Mouse (Mus musculus): ENCODE results near the gene Chrnb1.

The Chrnb1 gene

GRCm38 (mm10) chr11:69778258-69778982 is 17.3 kb downstream of the Chrnb1 start:
- in situ Hi-C loops (cut with MboI, MseI) = no loop called here

- in situ Hi-C loops (cut with MboI, MseI) = no loop called here
These were observed 18.1 kb downstream of the Chrnb1 start for GRCm38 (mm10) chr11:69777504-69778257.

- in situ Hi-C loops (cut with MboI, MseI) = no loop called here
These were observed 19.3 kb downstream of the Chrnb1 start for GRCm38 (mm10) chr11:69776488-69776887.

- in situ Hi-C loops (cut with MboI, MseI) = no loop called here
These were observed 20.0 kb downstream of the Chrnb1 start for GRCm38 (mm10) chr11:69775716-69776115.

GRCm38 (mm10) chr11:69774961-69775360 is 20.8 kb downstream of the Chrnb1 start:
- in situ Hi-C loops (cut with MboI, MseI) = loop anchor here in 1 of 2 experiments (25.0 kb wide), 1 partner anchor 1313 kb away; no protein-coding TSS in a partner anchor

- in situ Hi-C loops (cut with MboI, MseI) = loop anchor here in 1 of 2 experiments (25.0 kb wide), 1 partner anchor 1305 kb away; no protein-coding TSS in a partner anchor
These were observed 28.2 kb downstream of the Chrnb1 start for GRCm38 (mm10) chr11:69767625-69767909.

- in situ Hi-C loops (cut with MboI, MseI) = loop anchor here in 1 of 2 experiments (25.0 kb wide), 1 partner anchor 1305 kb away; no protein-coding TSS in a partner anchor
These were observed 28.7 kb downstream of the Chrnb1 start for GRCm38 (mm10) chr11:69766872-69767624.

- in situ Hi-C loops (cut with MboI, MseI) = loop anchor here in 1 of 2 experiments (25.0 kb wide), 1 partner anchor 1304 kb away; no protein-coding TSS in a partner anchor
These were observed 29.6 kb downstream of the Chrnb1 start for GRCm38 (mm10) chr11:69766126-69766609.

- in situ Hi-C loops (cut with MboI, MseI) = loop anchor here in 1 of 2 experiments (25.0 kb wide), 1 partner anchor 1303 kb away; no protein-coding TSS in a partner anchor
These were observed 30.3 kb downstream of the Chrnb1 start, which contains the start of gene Zbtb4 for GRCm38 (mm10) chr11:69765221-69766125. Gene Zbtb4, plus strand, starts transcription at chr11:69765912.

GRCm38 (mm10) chr11:69763551-69763950 is 32.2 kb downstream of the Chrnb1 start:
- in situ Hi-C loops (cut with MboI, MseI) = loop anchor here in 1 of 2 experiments (25.0 kb wide), 1 partner anchor 1301 kb away; no protein-coding TSS in a partner anchor

- in situ Hi-C loops (cut with MboI, MseI) = loop anchor here in 1 of 2 experiments (25.0 kb wide), 1 partner anchor 1300 kb away; no protein-coding TSS in a partner anchor
These were observed 33.9 kb downstream of the Chrnb1 start, which contains the start of gene Slc35g3 for GRCm38 (mm10) chr11:69761868-69762267. Gene Slc35g3, minus strand, starts transcription at chr11:69761968.

- in situ Hi-C loops (cut with MboI, MseI) = loop anchor here in 1 of 2 experiments (25.0 kb wide), 1 partner anchor 1299 kb away; no protein-coding TSS in a partner anchor
These were observed 34.9 kb downstream of the Chrnb1 start for GRCm38 (mm10) chr11:69760901-69761200.

GRCm38 (mm10) chr11:69760160-69760900 is 35.4 kb downstream of the Chrnb1 start:
- in situ Hi-C loops (cut with MboI, MseI) = loop anchor here in 1 of 2 experiments (25.0 kb wide), 1 partner anchor 1298 kb away; no protein-coding TSS in a partner anchor

GRCm38 (mm10) chr11:69758971-69759721 is 36.6 kb downstream of the Chrnb1 start:
- in situ Hi-C loops (cut with MboI, MseI) = loop anchor here in 1 of 2 experiments (5.0 to 25.0 kb wide), 4 partner anchors 78 to 1297 kb away; partner anchors contain the start of genes Nlgn2, Tmem256 and Tmem95

GRCm38 (mm10) chr11:69758478-69758970 is 37.2 kb downstream of the Chrnb1 start, which contains the start of gene Polr2a:
Gene Polr2a, minus strand, starts transcription at chr11:69758637.
- in situ Hi-C loops (cut with MboI, MseI) = loop anchor here in 1 of 2 experiments (5.0 to 25.0 kb wide), 4 partner anchors 79 to 1296 kb away; partner anchors contain the start of genes Nlgn2, Tmem256 and Tmem95

- in situ Hi-C loops (cut with MboI, MseI) = loop anchor here in 1 of 2 experiments (5.0 to 25.0 kb wide), 4 partner anchors 79 to 1296 kb away; partner anchors contain the start of genes Nlgn2, Tmem256 and Tmem95
These were observed 37.7 kb downstream of the Chrnb1 start for GRCm38 (mm10) chr11:69758090-69758456.

- in situ Hi-C loops (cut with MboI, MseI) = loop anchor here in 1 of 2 experiments (5.0 to 25.0 kb wide), 4 partner anchors 80 to 1295 kb away; partner anchors contain the start of genes Nlgn2, Tmem256 and Tmem95
These were observed 38.2 kb downstream of the Chrnb1 start for GRCm38 (mm10) chr11:69757303-69758089.

Measured in T-helper 17 cell (primary cell).